Mouse (Mus musculus) lung, postnatal 25 days (tissue): ENCODE measurements at regions not wholly inside any gene's neighbourhood (a gene's known extent, or its start where the extent isn't known, plus 50 kb on each side); places are given as distances from the start of the nearest gene placed in this dataset.
A peak's percentile ranks its signal among the peaks of the same experiment; 100 is the strongest.
"Not testable (repeated sequence)": the region's sequence is repeated elsewhere in the genome, so short reads cannot be mapped to it uniquely, and the experiment has no call there.

Source experiments
- DNase-seq: peaks from one replicate; pipeline ENCODE4 v3.0.0; 2022; ENCODE audit warnings: low spot score

- no peak for DNase-seq
Observed at GRCm38 (mm10) chr6:84317026-84317425, 276.7 kb downstream of the Cyp26b1 start.

- no peak for DNase-seq
Observed at GRCm38 (mm10) chr6:84315175-84315912, 278.4 kb downstream of the Cyp26b1 start.

GRCm38 (mm10) chr6:84313797-84314196 is 279.9 kb downstream of the Cyp26b1 start:
- no peak for DNase-seq

GRCm38 (mm10) chr6:84310635-84311241 is 283.0 kb downstream of the Cyp26b1 start:
- peak; percentile 72 for DNase-seq

GRCm38 (mm10) chr6:84307556-84307955 is 286.2 kb downstream of the Cyp26b1 start:
- DNase-seq: no peak

GRCm38 (mm10) chr6:84306585-84306984 is 287.1 kb downstream of the Cyp26b1 start:
- DNase-seq: no peak

GRCm38 (mm10) chr6:84305093-84305492 is 288.6 kb downstream of the Cyp26b1 start:
- no peak for DNase-seq

- not testable (repeated sequence) for DNase-seq
Observed at GRCm38 (mm10) chr6:84302916-84303315, 290.8 kb downstream of the Cyp26b1 start.

- DNase-seq: no peak
Observed at GRCm38 (mm10) chr6:84299936-84300335, 291.5 kb downstream of the Dysf start.

GRCm38 (mm10) chr6:84299146-84299545 is 290.8 kb downstream of the Dysf start:
- DNase-seq: no peak

GRCm38 (mm10) chr6:84273907-84274306 is 265.5 kb downstream of the Dysf start:
- not testable (repeated sequence) for DNase-seq

GRCm38 (mm10) chr6:84272520-84273311 is 264.3 kb downstream of the Dysf start:
- DNase-seq: no peak

- DNase-seq: no peak
Observed at GRCm38 (mm10) chr6:84271966-84272365, 263.6 kb downstream of the Dysf start.

GRCm38 (mm10) chr6:84271441-84271840 is 263.1 kb downstream of the Dysf start:
- no peak for DNase-seq

GRCm38 (mm10) chr6:84270518-84271165 is 262.3 kb downstream of the Dysf start:
- DNase-seq: peak; percentile 58

- no peak for DNase-seq
Observed at GRCm38 (mm10) chr6:84269478-84269877, 261.1 kb downstream of the Dysf start.

- no peak for DNase-seq
Observed at GRCm38 (mm10) chr6:84269023-84269422, 260.6 kb downstream of the Dysf start.

GRCm38 (mm10) chr6:84268111-84268510 is 259.7 kb downstream of the Dysf start:
- DNase-seq: no peak

GRCm38 (mm10) chr6:84267526-84267925 is 259.1 kb downstream of the Dysf start:
- no peak for DNase-seq

GRCm38 (mm10) chr6:84266736-84267135 is 258.3 kb downstream of the Dysf start:
- DNase-seq: peak; percentile 16

- DNase-seq: no peak
Observed at GRCm38 (mm10) chr6:84264681-84265080, 256.3 kb downstream of the Dysf start.

- DNase-seq: no peak
Observed at GRCm38 (mm10) chr6:84263686-84264085, 255.3 kb downstream of the Dysf start.
